Mouse (Mus musculus): ENCODE data around the gene Gm49416. TPM values are rescaled to one million over a fixed set of nuclear protein-coding genes. Genes with fewer than 3 reads are reported as not detected.

The Gm49416 gene
- polyA plus RNA-seq, 1 experiment = 0.61 TPM

DNA sequence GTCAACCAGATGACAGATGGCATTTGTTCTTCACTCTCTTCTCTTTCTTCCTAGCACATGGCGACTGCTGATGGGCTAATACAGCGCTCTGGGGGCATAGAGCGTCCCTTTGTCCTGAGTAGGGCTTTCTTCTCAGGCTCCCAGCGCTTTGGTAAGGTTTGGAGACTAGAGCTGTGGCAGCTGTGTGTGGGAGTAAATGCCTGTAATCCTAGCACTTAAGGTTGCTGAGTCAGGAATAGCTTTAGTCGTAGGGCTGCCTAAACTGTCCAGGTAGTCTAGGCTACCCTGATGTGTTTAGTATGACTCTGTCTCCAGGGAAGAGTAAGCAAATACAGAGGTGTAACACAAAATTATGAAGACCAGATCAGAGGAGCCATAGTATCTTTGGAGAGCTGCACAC, 23.1 kb downstream of the Gm49416 start:
- H3K36me3 ChIP-seq (ENCODE audit: control insufficient read depth, insufficient read depth) = peaks cover 100% of the 10 kb centered on the region
- no peaks in the 10 kb centered on the region for H3K79me2 ChIP-seq (ENCODE audit: control insufficient read depth, insufficient read depth)
- no peaks in the 10 kb centered on the region for H3K27me3 ChIP-seq (ENCODE audit: control insufficient read depth, insufficient read depth, insufficient read length)
- TF ChIP-seq MAX (IDR thresholded peaks at IDR 0.05) = no peak
- TF ChIP-seq USF1 (IDR thresholded peaks at IDR 0.05; ENCODE audit: low read depth) = no peak
- no peak for TF ChIP-seq FOSL1 (IDR thresholded peaks at IDR 0.05; ENCODE audit: insufficient read depth, low read length, poor library complexity, severe bottlenecking)
- H3K79me3 ChIP-seq (ENCODE audit: low read depth) = peaks cover 3% of the 10 kb centered on the region
- H3ac ChIP-seq (ENCODE audit: control insufficient read depth, insufficient read length, low read depth) = no peak overlapping the region
- H3K4me3 ChIP-seq (ENCODE audit: insufficient read depth, poor library complexity, severe bottlenecking) = no peak overlapping the region

DNA sequence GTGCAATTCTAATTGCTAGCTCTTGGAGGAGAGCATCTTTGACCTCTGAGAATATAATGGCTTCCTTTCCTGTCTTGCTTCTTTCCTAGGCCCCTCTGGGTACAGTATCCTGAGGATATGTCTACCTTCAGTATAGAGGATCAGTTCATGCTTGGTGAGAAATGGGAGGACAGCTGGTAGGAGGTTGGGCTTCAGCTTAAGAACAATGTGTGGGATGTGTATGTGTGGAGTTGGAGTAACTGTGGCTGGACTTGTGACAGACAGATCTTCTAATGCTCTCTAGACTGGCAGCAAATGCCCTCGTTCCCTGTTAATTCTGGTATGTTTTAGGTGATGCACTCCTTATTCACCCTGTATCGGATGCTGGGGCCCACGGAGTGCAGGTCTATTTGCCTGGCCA, 25.5 kb downstream of the Gm49416 start:
- Histone ChIP-seq H3ac (ENCODE audit: control insufficient read depth, insufficient read length, low read depth) (no peak overlapping the region), H3K4me3 (ENCODE audit: insufficient read depth, poor library complexity, severe bottlenecking) (no peak overlapping the region), H3K36me3 (ENCODE audit: control insufficient read depth, insufficient read depth) (peaks cover 80% of the 10 kb centered on the region), H3K27me3 (ENCODE audit: control insufficient read depth, insufficient read depth, insufficient read length) (no peaks in the 10 kb centered on the region), H3K79me2 (ENCODE audit: control insufficient read depth, insufficient read depth) (no peaks in the 10 kb centered on the region), H3K79me3 (ENCODE audit: low read depth) (no peaks in the 10 kb centered on the region)
- no peak for TF ChIP-seq MAX (IDR thresholded peaks at IDR 0.05)
- TF ChIP-seq FOSL1 (IDR thresholded peaks at IDR 0.05; ENCODE audit: insufficient read depth, low read length, poor library complexity, severe bottlenecking) = no peak
- no peak for TF ChIP-seq CTCF (IDR thresholded peaks at IDR 0.05; ENCODE audit: control insufficient read depth, insufficient read depth, insufficient read length)
- no peak for TF ChIP-seq USF1 (IDR thresholded peaks at IDR 0.05; ENCODE audit: low read depth)
- no peak for TF ChIP-seq CEBPB (IDR thresholded peaks at IDR 0.05; ENCODE audit: low read depth)
- no peak for TF ChIP-seq MYOG (IDR thresholded peaks at IDR 0.05; ENCODE audit: control insufficient read depth, extremely low read depth, insufficient read length)
- no peak for TF ChIP-seq MYOD1 (IDR thresholded peaks at IDR 0.05; ENCODE audit: control insufficient read depth, insufficient read length, low read depth)

GRCm38 (mm10) chr19:8919000-8919399, 30.3 kb downstream of the Gm49416 start:
- no peak overlapping the region for H3K4me3 ChIP-seq (ENCODE audit: insufficient read depth, poor library complexity, severe bottlenecking)
- peaks cover 35% of the 10 kb centered on the region for H3K79me2 ChIP-seq (ENCODE audit: control insufficient read depth, insufficient read depth)
- peaks cover 56% of the 10 kb centered on the region for H3K36me3 ChIP-seq (ENCODE audit: control insufficient read depth, insufficient read depth)
- peaks cover 30% of the 10 kb centered on the region for H3K79me3 ChIP-seq (ENCODE audit: low read depth)
- no peak overlapping the region for H3ac ChIP-seq (ENCODE audit: control insufficient read depth, insufficient read length, low read depth)
- TF ChIP-seq USF1 (IDR thresholded peaks at IDR 0.05; ENCODE audit: low read depth) = no peak
- no peak for TF ChIP-seq MYOD1 (IDR thresholded peaks at IDR 0.05; ENCODE audit: control insufficient read depth, insufficient read length, low read depth)
- TF ChIP-seq MAX (IDR thresholded peaks at IDR 0.05) = no peak
- TF ChIP-seq CTCF (IDR thresholded peaks at IDR 0.05; ENCODE audit: control insufficient read depth, insufficient read depth, insufficient read length) = no peak
- no peak for TF ChIP-seq CEBPB (IDR thresholded peaks at IDR 0.05; ENCODE audit: low read depth)
- TF ChIP-seq FOSL1 (IDR thresholded peaks at IDR 0.05; ENCODE audit: insufficient read depth, low read length, poor library complexity, severe bottlenecking) = no peak
- no peak for TF ChIP-seq MYOG (IDR thresholded peaks at IDR 0.05; ENCODE audit: control insufficient read depth, extremely low read depth, insufficient read length)
- H3K27me3 ChIP-seq (ENCODE audit: control insufficient read depth, insufficient read depth, insufficient read length) = no peaks in the 10 kb centered on the region

GRCm38 (mm10) chr19:8919684-8920072, 31.0 kb downstream of the Gm49416 start:
- H3K79me3 ChIP-seq (ENCODE audit: low read depth) = peaks cover 30% of the 10 kb centered on the region
- H3K79me2 ChIP-seq (ENCODE audit: control insufficient read depth, insufficient read depth) = peaks cover 42% of the 10 kb centered on the region
- no peak for TF ChIP-seq MAX (IDR thresholded peaks at IDR 0.05)
- TF ChIP-seq MYOG (IDR thresholded peaks at IDR 0.05; ENCODE audit: control insufficient read depth, extremely low read depth, insufficient read length) = no peak
- TF ChIP-seq CEBPB (IDR thresholded peaks at IDR 0.05; ENCODE audit: low read depth) = no peak
- TF ChIP-seq USF1 (IDR thresholded peaks at IDR 0.05; ENCODE audit: low read depth) = no peak
- no peak for TF ChIP-seq MYOD1 (IDR thresholded peaks at IDR 0.05; ENCODE audit: control insufficient read depth, insufficient read length, low read depth)
- TF ChIP-seq FOSL1 (IDR thresholded peaks at IDR 0.05; ENCODE audit: insufficient read depth, low read length, poor library complexity, severe bottlenecking) = no peak
- TF ChIP-seq CTCF (IDR thresholded peaks at IDR 0.05; ENCODE audit: control insufficient read depth, insufficient read depth, insufficient read length) = no peak
- no peak overlapping the region for H3ac ChIP-seq (ENCODE audit: control insufficient read depth, insufficient read length, low read depth)
- H3K27me3 ChIP-seq (ENCODE audit: control insufficient read depth, insufficient read depth, insufficient read length) = no peaks in the 10 kb centered on the region
- peaks cover 49% of the 10 kb centered on the region for H3K36me3 ChIP-seq (ENCODE audit: control insufficient read depth, insufficient read depth)
- no peak overlapping the region for H3K4me3 ChIP-seq (ENCODE audit: insufficient read depth, poor library complexity, severe bottlenecking)

GRCm38 (mm10) chr19:8920073-8920736, 31.5 kb downstream of the Gm49416 start, which contains the start of gene B3gat3:
B3gat3 (plus strand) TSS chr19:8920374.
- H3K79me2 ChIP-seq (ENCODE audit: control insufficient read depth, insufficient read depth) = peaks cover 42% of the 10 kb centered on the region
- TF ChIP-seq USF1 (IDR thresholded peaks at IDR 0.05; ENCODE audit: low read depth) (no peak), MAX (IDR thresholded peaks at IDR 0.05) (peak; percentile 65)
- peak within 1 kb of the TSS; percentile 83 for H3K4me3 ChIP-seq (ENCODE audit: insufficient read depth, poor library complexity, severe bottlenecking)
- H3K27me3 ChIP-seq (ENCODE audit: control insufficient read depth, insufficient read depth, insufficient read length) = no peaks in the 10 kb centered on the region
- peaks cover 44% of the 10 kb centered on the region for H3K36me3 ChIP-seq (ENCODE audit: control insufficient read depth, insufficient read depth)
- H3ac ChIP-seq (ENCODE audit: control insufficient read depth, insufficient read length, low read depth) = peak within 1 kb of the TSS; percentile 59
- H3K79me3 ChIP-seq (ENCODE audit: low read depth) = peaks cover 30% of the 10 kb centered on the region

DNA sequence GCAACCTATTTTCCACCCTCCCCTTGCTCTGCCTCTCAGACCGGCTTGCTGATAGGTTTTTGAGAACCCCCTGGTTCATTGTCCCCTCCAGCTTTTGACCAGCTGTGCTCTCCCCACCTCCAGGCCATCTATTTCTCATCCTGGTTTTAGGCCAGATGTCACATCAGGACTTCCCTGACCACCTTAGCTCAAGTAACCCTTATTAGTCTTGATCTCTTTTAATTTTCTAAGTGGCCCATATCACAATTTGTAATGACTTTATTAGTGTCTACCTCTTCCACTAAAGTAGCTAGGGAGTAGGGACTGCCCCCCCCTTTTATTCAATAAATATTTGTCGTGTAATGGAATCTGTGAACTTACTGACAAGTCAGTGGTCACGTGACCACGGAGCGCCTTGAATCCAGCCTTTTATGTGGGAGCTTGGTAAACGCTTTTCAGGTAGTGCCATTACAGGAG, 32.1 kb downstream of the Gm49416 start:
- Histone ChIP-seq H3K36me3 (ENCODE audit: control insufficient read depth, insufficient read depth) (peaks cover 37% of the 10 kb centered on the region), H3ac (ENCODE audit: control insufficient read depth, insufficient read length, low read depth) (peak overlapping the region; percentile 59), H3K79me2 (ENCODE audit: control insufficient read depth, insufficient read depth) (peaks cover 42% of the 10 kb centered on the region), H3K79me3 (ENCODE audit: low read depth) (peaks cover 30% of the 10 kb centered on the region), H3K27me3 (ENCODE audit: control insufficient read depth, insufficient read depth, insufficient read length) (no peaks in the 10 kb centered on the region), H3K4me3 (ENCODE audit: insufficient read depth, poor library complexity, severe bottlenecking) (peak overlapping the region; percentile 83)
- TF ChIP-seq USF1 (IDR thresholded peaks at IDR 0.05; ENCODE audit: low read depth) (peak; percentile 99), MAX (IDR thresholded peaks at IDR 0.05) (no peak), MYOG (IDR thresholded peaks at IDR 0.05; ENCODE audit: control insufficient read depth, extremely low read depth, insufficient read length) (no peak)

Data from C2C12 (cell line).